Mouse (Mus musculus) layer of hippocampus, postnatal 10 days (tissue): ENCODE measurements around the gene Cytip. TPM values are rescaled to one million over a fixed set of nuclear protein-coding genes. Genes with fewer than 3 reads are reported as not detected.
"Not testable (repeated sequence)": the region's sequence is repeated elsewhere in the genome, so short reads cannot be mapped to it uniquely, and the experiment has no call there.

Experiments used
- DNase-seq, 2 experiments: peaks; one replicate each; pipeline ENCODE4 v3.0.0; 2021; ENCODE audit warnings: low spot score in 2 of 2
- total RNA-seq, 2 experiments: library from RNA; stranded (reverse); gene quantifications; 2 replicates each; pipeline ENCODE4 v1.2.3; 2021

Cytip gene
- total RNA-seq, 2 experiments from 2014 or later: 0.13 to 0.30 TPM

DNA sequence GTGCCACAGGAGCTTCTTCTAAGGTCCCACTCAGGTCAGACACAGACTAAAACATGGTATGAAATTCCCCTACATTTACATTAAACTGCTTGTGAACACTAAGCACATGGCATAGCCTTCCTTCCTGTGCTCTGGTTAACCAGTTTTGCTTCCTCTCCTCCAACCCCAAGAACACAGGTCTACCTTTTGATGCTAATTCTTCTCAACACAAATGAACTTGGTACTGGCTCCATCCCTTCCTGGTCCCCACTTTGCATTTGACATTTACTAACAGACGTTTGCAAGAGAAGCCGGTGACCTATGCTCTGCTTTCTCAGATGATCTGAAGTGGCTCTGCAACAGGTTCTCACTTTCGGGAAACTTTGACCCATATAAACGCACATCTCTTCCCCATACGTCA is 65.4 kb downstream of the Cytip start:
- no peak for DNase-seq

- DNase-seq: no peak
Measured at GRCm38 (mm10) chr2:58111105-58111504, 84.2 kb downstream of the Cytip start.

GRCm38 (mm10) chr2:58107887-58108286 is 87.4 kb downstream of the Cytip start:
- DNase-seq: not testable (repeated sequence)

- DNase-seq: no peak
Measured at GRCm38 (mm10) chr2:58107046-58107445, 88.3 kb downstream of the Cytip start.

- DNase-seq: no peak
Measured at GRCm38 (mm10) chr2:58094818-58095217, 100.5 kb downstream of the Cytip start.

DNA sequence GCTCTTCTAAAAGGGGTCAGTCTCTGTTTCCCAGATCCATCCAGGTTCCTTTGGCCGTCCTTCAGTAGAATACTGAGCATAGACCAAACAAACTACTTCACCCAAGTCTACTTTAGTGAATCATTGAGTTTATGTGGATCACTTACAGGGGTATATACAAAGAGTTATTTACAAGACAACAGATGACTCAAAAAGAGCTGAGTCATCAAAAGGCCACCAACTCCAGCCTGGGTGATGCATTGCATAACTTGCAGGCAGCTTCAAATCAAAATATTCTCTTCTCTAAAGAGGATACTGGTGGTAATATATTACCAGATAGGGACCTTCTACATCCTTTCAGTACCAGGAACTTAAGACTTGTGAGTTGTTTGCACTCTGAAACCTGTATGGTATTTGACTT is 108.9 kb downstream of the Cytip start:
- no peak for DNase-seq

DNA sequence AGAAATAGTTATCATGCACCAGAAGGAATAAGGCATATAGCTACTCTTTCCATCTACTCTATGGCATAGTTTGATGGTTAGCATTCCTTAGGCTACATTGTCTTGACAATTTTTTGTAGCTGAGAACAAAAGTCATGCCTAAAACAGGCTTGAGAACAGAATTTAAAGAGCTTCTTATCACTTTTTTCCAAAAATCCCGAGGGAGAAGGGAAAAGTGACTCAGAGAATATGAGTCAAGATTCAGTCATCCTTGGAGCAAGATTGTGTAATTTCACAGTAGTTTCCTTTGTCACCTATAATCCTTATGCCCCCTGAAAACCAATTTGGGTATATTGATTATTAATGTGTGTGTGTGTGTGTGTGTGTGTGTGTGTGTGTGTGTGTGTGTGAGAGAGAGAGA is 115.5 kb downstream of the Cytip start:
- no peak for DNase-seq

Other genes starting within 250 kb of the Cytip start
- under 1 TPM; 0.09 to 0.23 TPM for gene Galnt5, start 197.6 kb downstream of the Cytip start, total RNA-seq
- 1 to 10 TPM in 1 of 2 experiments, under 1 TPM in 1; 0.96 to 1.0 TPM for gene Ermn, start 142.7 kb downstream of the Cytip start, total RNA-seq
- 1 to 10 TPM; 4.5 to 5.4 TPM for gene Acvr1c, start 162.4 kb upstream of the Cytip start, total RNA-seq